Mouse (Mus musculus) hindbrain, postnatal 0 days (tissue): ENCODE data around the gene Mvb12b. TPM values are rescaled to one million over a fixed set of nuclear protein-coding genes. Genes with fewer than 3 reads are reported as not detected.
A peak's percentile ranks its signal among the peaks of the same experiment; 100 is the strongest.

Experiments used
- ATAC-seq: fragments of 200-750 bp; cut with Nextera tagmentation; 2 replicates; pipeline ENCODE4 v1.8.0; 2017; ENCODE audit warnings: mild to moderate bottlenecking, moderate TSS enrichment, moderate library complexity
- DNase-seq: peaks from one replicate; pipeline ENCODE4 v3.0.0-alpha.2; 2015; ENCODE audit warnings: low spot score
- H3K27ac ChIP-seq: fragments of 300-500 bp; sonication (generic); 2 replicates; pipeline ENCODE4 v1.5.1; 2014; ENCODE audit warnings: mild to moderate bottlenecking
- H3K27me3 ChIP-seq: fragments of 300-500 bp; sonication (generic); 2 replicates; pipeline ENCODE4 v1.6.1; 2014; ENCODE audit warnings: low read length, mixed read lengths; ENCODE audit not compliant: insufficient read depth
- H3K36me3 ChIP-seq: fragments of 300-500 bp; sonication (generic); 2 replicates; pipeline ENCODE4 v1.6.1; 2014; ENCODE audit warnings: low read length, mixed read lengths; ENCODE audit not compliant: insufficient read depth
- H3K4me1 ChIP-seq: fragments of 300-500 bp; sonication (generic); 2 replicates; pipeline ENCODE4 v1.6.1; 2014; ENCODE audit warnings: antibody characterized with exemption, low read length, mixed read lengths; ENCODE audit not compliant: insufficient read depth
- H3K4me2 ChIP-seq: fragments of 300-500 bp; sonication (generic); 2 replicates; pipeline ENCODE4 v1.6.1; 2014; ENCODE audit warnings: low read depth, mild to moderate bottlenecking, low read length, moderate library complexity, mixed read lengths
- H3K4me3 ChIP-seq: fragments of 300-500 bp; sonication (generic); 2 replicates; pipeline ENCODE4 v1.5.1; 2014; ENCODE audit warnings: low read length
- H3K9ac ChIP-seq: fragments of 300-500 bp; sonication (generic); replicated peaks from 2 replicates; pipeline ENCODE4 v1.6.1; 2014; ENCODE audit warnings: mild to moderate bottlenecking, low read length, moderate library complexity, mixed read lengths
- H3K9me3 ChIP-seq: fragments of 300-500 bp; sonication (generic); 2 replicates; pipeline ENCODE4 v1.6.1; 2016; ENCODE audit warnings: low read length, mixed read lengths
- CTCF ChIP-seq: IDR thresholded peaks from 2 replicates; pipeline ENCODE4 v1.5.1; 2016; ENCODE audit warnings: antibody characterized with exemption, control low read depth, low read depth
- WGBS: fragments of 180-500 bp; shearing (Covaris S2); extraction: QIAGEN DNeasy Blood & Tissue Kit; methylation state at CpG from one replicate; pipeline ENCODE4 v1.1.7; 2014; 5-methylcytosine and 5-hydroxymethylcytosine counted together
- polyA plus RNA-seq: library from polyadenylated mRNA; unstranded; fragments of >200 nt; fragmentation: Nextera tagmentation; extraction: Ambion mirVana; gene quantifications from 2 replicates; pipeline ENCODE4 v1.2.1, GENCODE M21; 2015
- total RNA-seq: library from RNA; depleted of rRNA; stranded (reverse); fragments of >200 nt; gene quantifications from 2 replicates; pipeline ENCODE4 v1.2.3, GENCODE M21; 2014

The Mvb12b gene
- total and polyA plus RNA-seq, 2 experiments from 2014 or later = 64.1 to 134 TPM

GRCm38 (mm10) chr2:33886386-33887327, 1.1 kb downstream of the Mvb12b start:
- H3K9ac ChIP-seq = peak overlapping the region; percentile 99
- H3K4me1 ChIP-seq = peaks cover 26% of the 10 kb centered on the region
- peak; percentile 81 for DNase-seq
- no peaks in the 10 kb centered on the region for H3K36me3 ChIP-seq
- H3K27ac ChIP-seq = peak overlapping the region; percentile 99
- H3K4me2 ChIP-seq = peak overlapping the region; percentile 93
- peak overlapping the region; percentile 82 for H3K4me3 ChIP-seq
- H3K27me3 ChIP-seq = no peaks in the 10 kb centered on the region
- WGBS = 3% methylated on average over 47 of the region's 51 CpGs
- TF ChIP-seq CTCF = no peak
- ATAC-seq = peak; percentile 67
- no peaks in the 10 kb centered on the region for H3K9me3 ChIP-seq

DNA sequence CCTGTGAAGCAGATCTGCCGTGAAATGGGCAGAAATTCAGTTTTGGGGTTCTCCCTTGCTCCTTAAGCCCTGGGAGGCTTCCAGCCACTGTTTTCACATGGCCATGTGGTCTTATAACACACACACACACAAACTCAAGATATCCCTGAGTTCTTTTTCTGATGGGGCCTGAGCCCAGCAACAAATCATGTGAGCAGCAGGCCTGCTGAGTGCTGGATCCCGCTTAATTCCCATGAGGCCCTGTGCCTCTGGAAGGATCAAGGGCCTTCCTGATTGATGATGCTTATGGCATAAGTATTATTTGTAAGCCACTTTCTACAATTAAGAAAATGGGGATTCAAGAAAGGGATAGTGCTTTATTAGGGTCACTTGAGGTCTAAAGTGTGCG, 2.5 kb downstream of the Mvb12b start:
- Histone ChIP-seq H3K36me3 (no peaks in the 10 kb centered on the region), H3K4me3 (no peak overlapping the region), H3K9ac (no peak overlapping the region), H3K4me1 (peaks cover 26% of the 10 kb centered on the region), H3K27ac (peak overlapping the region; percentile 46; the same call in 1 of the 2 replicates), H3K27me3 (no peaks in the 10 kb centered on the region), H3K9me3 (no peaks in the 10 kb centered on the region), H3K4me2 (peak overlapping the region; percentile 93)
- TF ChIP-seq CTCF = no peak
- no peak for ATAC-seq
- 65% methylated on average over 3 of the region's 3 CpGs for whole genome bisulfite sequencing
- no peak for DNase-seq

- WGBS = 49% methylated on average over 7 of the region's 7 CpGs
- H3K36me3 ChIP-seq = no peaks in the 10 kb centered on the region
- H3K4me3 ChIP-seq = no peak overlapping the region
- no peaks in the 10 kb centered on the region for H3K27me3 ChIP-seq
- DNase-seq (peak; percentile 30), ATAC-seq (0 out of 2 replicates have a peak, but pooled peaks have one; percentile 14)
- peaks cover 28% of the 10 kb centered on the region for H3K4me1 ChIP-seq
- TF ChIP-seq CTCF = no peak
- no peaks in the 10 kb centered on the region for H3K9me3 ChIP-seq
- H3K27ac ChIP-seq = peak overlapping the region; percentile 46; the same call in 1 of the 2 replicates
- peak overlapping the region; percentile 93 for H3K4me2 ChIP-seq
- no peak overlapping the region for H3K9ac ChIP-seq
Observed at GRCm38 (mm10) chr2:33884623-33885263, 3.0 kb downstream of the Mvb12b start.

- TF ChIP-seq CTCF = no peak
- H3K9ac ChIP-seq = no peak overlapping the region
- no peak overlapping the region for H3K4me2 ChIP-seq
- no peak overlapping the region for H3K4me3 ChIP-seq
- no peaks in the 10 kb centered on the region for H3K27me3 ChIP-seq
- no peaks in the 10 kb centered on the region for H3K9me3 ChIP-seq
- 65% methylated on average over 2 of the region's 2 CpGs for WGBS
- H3K27ac ChIP-seq = no peak overlapping the region; the same call in 1 of the 2 replicates
- H3K36me3 ChIP-seq = no peaks in the 10 kb centered on the region
- DNase-seq = no peak
- H3K4me1 ChIP-seq = peaks cover 49% of the 10 kb centered on the region
- no peak for ATAC-seq
Observed at GRCm38 (mm10) chr2:33879223-33879622, 8.5 kb downstream of the Mvb12b start.

- Histone ChIP-seq H3K4me3 (no peak overlapping the region), H3K4me1 (peaks cover 49% of the 10 kb centered on the region), H3K4me2 (no peak overlapping the region), H3K9me3 (no peaks in the 10 kb centered on the region), H3K27me3 (no peaks in the 10 kb centered on the region), H3K36me3 (peaks cover 6% of the 10 kb centered on the region; the same call in 1 of the 2 replicates), H3K27ac (peak overlapping the region; percentile 95), H3K9ac (no peak overlapping the region; the same call in 1 of the 2 replicates)
- WGBS = 11% methylated on average over 11 of the region's 11 CpGs
- DNase-seq = peak; percentile 33
- no peak for TF ChIP-seq CTCF
- ATAC-seq = no peak
Observed at GRCm38 (mm10) chr2:33878437-33878836, 9.3 kb downstream of the Mvb12b start.

DNA sequence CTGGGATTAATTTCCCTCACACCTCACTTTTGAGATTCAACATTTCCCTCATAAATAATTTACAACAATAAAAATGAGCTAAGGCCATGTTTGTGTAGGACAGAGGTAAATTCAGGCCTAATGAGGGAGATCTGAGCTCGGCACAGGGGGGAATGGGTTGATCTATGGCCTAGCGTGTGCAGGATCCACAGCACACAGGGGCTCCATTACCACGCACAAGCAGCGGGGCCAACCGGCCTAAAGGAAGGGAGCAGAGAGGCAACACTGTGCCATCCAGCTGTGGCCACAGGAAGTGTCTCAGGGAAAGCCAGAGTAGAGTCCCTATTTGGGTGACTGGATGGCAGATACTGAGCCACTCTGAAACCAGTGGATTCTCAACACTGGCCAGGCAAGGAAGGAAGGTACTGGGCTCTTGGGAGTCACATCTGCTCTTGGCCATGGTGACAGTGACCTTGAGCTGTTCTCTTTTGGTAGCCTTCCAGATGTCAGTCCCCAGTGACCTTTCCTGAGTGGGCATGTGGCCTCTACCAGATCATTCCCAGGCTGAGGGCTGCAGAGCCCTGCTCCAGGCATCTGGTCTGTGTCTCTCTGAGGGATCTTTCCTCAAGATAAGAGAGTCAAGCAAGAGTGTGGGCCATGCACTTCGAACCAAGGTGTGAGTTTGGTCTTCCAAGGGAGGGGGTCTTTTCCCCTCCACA, 9.9 kb downstream of the Mvb12b start:
- peaks cover 13% of the 10 kb centered on the region; the same call in 1 of the 2 replicates for H3K36me3 ChIP-seq
- no peak overlapping the region for H3K4me3 ChIP-seq
- no peak for TF ChIP-seq CTCF
- WGBS = 77% methylated on average over 6 of the region's 6 CpGs
- H3K27me3 ChIP-seq = no peaks in the 10 kb centered on the region
- peak overlapping the region; percentile 95 for H3K27ac ChIP-seq
- H3K4me2 ChIP-seq = no peak overlapping the region
- no peak overlapping the region; the same call in 1 of the 2 replicates for H3K9ac ChIP-seq
- no peak for DNase-seq
- ATAC-seq = no peak
- no peaks in the 10 kb centered on the region for H3K9me3 ChIP-seq
- peaks cover 49% of the 10 kb centered on the region for H3K4me1 ChIP-seq
